Mouse (Mus musculus): ENCODE measurements around the gene Sorcs1. TPM values are rescaled to one million over a fixed set of nuclear protein-coding genes. Genes with fewer than 3 reads are reported as not detected.

The Sorcs1 gene
- polyA plus RNA-seq, 1 experiment from 2014 or later, result 2.8 TPM

GRCm38 (mm10) chr19:50614013-50614412 is 64.4 kb downstream of the Sorcs1 start:
- no peaks in the 10 kb centered on the region for H3K36me3 ChIP-seq (ENCODE audit: insufficient read depth, low read length)
- H3K4me2 ChIP-seq (ENCODE audit: low read length), result peak overlapping the region; percentile 4; the same call in 1 of the 2 replicates
- H3K9ac ChIP-seq (ENCODE audit: low read depth, low read length), result no peak overlapping the region
- WGBS, result 40% methylated on average over 9 of the region's 9 CpGs
- no peak overlapping the region for H3K27ac ChIP-seq
- no peaks in the 10 kb centered on the region for H3K4me1 ChIP-seq (replicated peaks; ENCODE audit: insufficient read depth, low read length)
- no peak for ATAC-seq (replicated peaks; ENCODE audit: low FRiP score, low read depth)
- 0 out of 2 replicates have a peak, but pooled peaks have one; percentile 7 for TF ChIP-seq CTCF (IDR thresholded peaks at IDR 0.05; ENCODE audit: low read depth)
- no peaks in the 10 kb centered on the region for H3K9me3 ChIP-seq (replicated peaks; ENCODE audit: low read length)
- no peak overlapping the region for H3K4me3 ChIP-seq (replicated peaks; ENCODE audit: low read depth, low read length)
- no peaks in the 10 kb centered on the region for H3K27me3 ChIP-seq (ENCODE audit: insufficient read depth, low read length)
- no peak for DNase-seq (ENCODE audit: low spot score)

- Histone ChIP-seq H3K36me3 (ENCODE audit: insufficient read depth, low read length) (no peaks in the 10 kb centered on the region), H3K27me3 (ENCODE audit: insufficient read depth, low read length) (no peaks in the 10 kb centered on the region), H3K4me3 (replicated peaks; ENCODE audit: low read depth, low read length) (no peak overlapping the region), H3K9me3 (replicated peaks; ENCODE audit: low read length) (no peaks in the 10 kb centered on the region), H3K9ac (ENCODE audit: low read depth, low read length) (no peak overlapping the region), H3K27ac (no peak overlapping the region), H3K4me2 (ENCODE audit: low read length) (no peak overlapping the region), H3K4me1 (replicated peaks; ENCODE audit: insufficient read depth, low read length) (no peaks in the 10 kb centered on the region)
- 28% methylated on average over 3 of the region's 3 CpGs for WGBS
- TF ChIP-seq CTCF (IDR thresholded peaks at IDR 0.05; ENCODE audit: low read depth), result no peak
- DNase-seq (ENCODE audit: low spot score) (peak; percentile 86), ATAC-seq (replicated peaks; ENCODE audit: low FRiP score, low read depth) (no peak)
These were observed 66.8 kb downstream of the Sorcs1 start for GRCm38 (mm10) chr19:50611619-50612018.

GRCm38 (mm10) chr19:50603882-50604281 is 74.6 kb downstream of the Sorcs1 start:
- H3K27ac ChIP-seq, result no peak overlapping the region
- no peaks in the 10 kb centered on the region for H3K27me3 ChIP-seq (ENCODE audit: insufficient read depth, low read length)
- DNase-seq (ENCODE audit: low spot score) (no peak), ATAC-seq (replicated peaks; ENCODE audit: low FRiP score, low read depth) (no peak)
- no peaks in the 10 kb centered on the region for H3K4me1 ChIP-seq (replicated peaks; ENCODE audit: insufficient read depth, low read length)
- WGBS, result 39% methylated on average over 4 of the region's 4 CpGs
- H3K36me3 ChIP-seq (ENCODE audit: insufficient read depth, low read length), result no peaks in the 10 kb centered on the region
- H3K9ac ChIP-seq (ENCODE audit: low read depth, low read length), result no peak overlapping the region
- H3K9me3 ChIP-seq (replicated peaks; ENCODE audit: low read length), result no peaks in the 10 kb centered on the region
- H3K4me2 ChIP-seq (ENCODE audit: low read length), result no peak overlapping the region
- H3K4me3 ChIP-seq (replicated peaks; ENCODE audit: low read depth, low read length), result no peak overlapping the region
- no peak for TF ChIP-seq CTCF (IDR thresholded peaks at IDR 0.05; ENCODE audit: low read depth)

- DNase-seq (ENCODE audit: low spot score) (peak; percentile 78), ATAC-seq (replicated peaks; ENCODE audit: low FRiP score, low read depth) (no peak; the same call in 1 of the 2 replicates)
- no peaks in the 10 kb centered on the region for H3K36me3 ChIP-seq (ENCODE audit: insufficient read depth, low read length)
- H3K4me1 ChIP-seq (replicated peaks; ENCODE audit: insufficient read depth, low read length), result no peaks in the 10 kb centered on the region
- no peak for TF ChIP-seq CTCF (IDR thresholded peaks at IDR 0.05; ENCODE audit: low read depth)
- WGBS, result 63% methylated on average over 5 of the region's 5 CpGs
- no peaks in the 10 kb centered on the region for H3K27me3 ChIP-seq (ENCODE audit: insufficient read depth, low read length)
- no peak overlapping the region for H3K9ac ChIP-seq (ENCODE audit: low read depth, low read length)
- no peaks in the 10 kb centered on the region for H3K9me3 ChIP-seq (replicated peaks; ENCODE audit: low read length)
- no peak overlapping the region for H3K4me2 ChIP-seq (ENCODE audit: low read length)
- H3K4me3 ChIP-seq (replicated peaks; ENCODE audit: low read depth, low read length), result no peak overlapping the region
- no peak overlapping the region for H3K27ac ChIP-seq
These were observed 75.1 kb downstream of the Sorcs1 start for GRCm38 (mm10) chr19:50603380-50603779.

- H3K4me2 ChIP-seq (ENCODE audit: low read length), result no peak overlapping the region
- no peaks in the 10 kb centered on the region for H3K9me3 ChIP-seq (replicated peaks; ENCODE audit: low read length)
- no peak overlapping the region for H3K9ac ChIP-seq (ENCODE audit: low read depth, low read length)
- no peak overlapping the region for H3K4me3 ChIP-seq (replicated peaks; ENCODE audit: low read depth, low read length)
- no peak for TF ChIP-seq CTCF (IDR thresholded peaks at IDR 0.05; ENCODE audit: low read depth)
- no peak for DNase-seq (ENCODE audit: low spot score)
- no peaks in the 10 kb centered on the region for H3K36me3 ChIP-seq (ENCODE audit: insufficient read depth, low read length)
- no peak for ATAC-seq (replicated peaks; ENCODE audit: low FRiP score, low read depth)
- 82% methylated on average over 4 of the region's 4 CpGs for WGBS
- no peak overlapping the region for H3K27ac ChIP-seq
- no peaks in the 10 kb centered on the region for H3K4me1 ChIP-seq (replicated peaks; ENCODE audit: insufficient read depth, low read length)
- no peaks in the 10 kb centered on the region for H3K27me3 ChIP-seq (ENCODE audit: insufficient read depth, low read length)
These were observed 81.1 kb downstream of the Sorcs1 start for GRCm38 (mm10) chr19:50597300-50597699.

GRCm38 (mm10) chr19:50586182-50586581 is 92.3 kb downstream of the Sorcs1 start:
- Histone ChIP-seq H3K4me1 (replicated peaks; ENCODE audit: insufficient read depth, low read length) (no peaks in the 10 kb centered on the region), H3K27me3 (ENCODE audit: insufficient read depth, low read length) (no peaks in the 10 kb centered on the region), H3K36me3 (ENCODE audit: insufficient read depth, low read length) (no peaks in the 10 kb centered on the region), H3K9me3 (replicated peaks; ENCODE audit: low read length) (no peaks in the 10 kb centered on the region), H3K27ac (no peak overlapping the region), H3K9ac (ENCODE audit: low read depth, low read length) (no peak overlapping the region), H3K4me2 (ENCODE audit: low read length) (no peak overlapping the region), H3K4me3 (replicated peaks; ENCODE audit: low read depth, low read length) (no peak overlapping the region)
- no peak for ATAC-seq (replicated peaks; ENCODE audit: low FRiP score, low read depth)
- 93% methylated on average over 5 of the region's 5 CpGs for WGBS
- no peak for DNase-seq (ENCODE audit: low spot score)
- TF ChIP-seq CTCF (IDR thresholded peaks at IDR 0.05; ENCODE audit: low read depth), result no peak

GRCm38 (mm10) chr19:50582952-50583351 is 95.5 kb downstream of the Sorcs1 start:
- DNase-seq (ENCODE audit: low spot score) (peak; percentile 24), ATAC-seq (replicated peaks; ENCODE audit: low FRiP score, low read depth) (peak; percentile 59; the same call in 1 of the 2 replicates)
- Histone ChIP-seq H3K27me3 (ENCODE audit: insufficient read depth, low read length) (no peaks in the 10 kb centered on the region), H3K36me3 (ENCODE audit: insufficient read depth, low read length) (no peaks in the 10 kb centered on the region), H3K4me1 (replicated peaks; ENCODE audit: insufficient read depth, low read length) (no peaks in the 10 kb centered on the region), H3K27ac (no peak overlapping the region), H3K9me3 (replicated peaks; ENCODE audit: low read length) (no peaks in the 10 kb centered on the region), H3K4me2 (ENCODE audit: low read length) (no peak overlapping the region), H3K4me3 (replicated peaks; ENCODE audit: low read depth, low read length) (no peak overlapping the region), H3K9ac (ENCODE audit: low read depth, low read length) (no peak overlapping the region)
- TF ChIP-seq CTCF (IDR thresholded peaks at IDR 0.05; ENCODE audit: low read depth), result no peak

Measured in kidney, postnatal 0 days (tissue).